Mouse (Mus musculus): ENCODE measurements around the gene Tmed5.

GRCm38 (mm10) chr5:108109346-108109745, 23.1 kb downstream of the Tmed5 start:
- TF ChIP-seq CTCF (IDR thresholded peaks at IDR 0.05) (no peak), EP300 (IDR thresholded peaks at IDR 0.05) (no peak)

All from lung, postnatal 0 days (tissue).